Mouse (Mus musculus) heart, embryonic 10.5 days (tissue): ENCODE measurements around the gene Ciao1. TPM values are rescaled to one million over a fixed set of nuclear protein-coding genes. Genes with fewer than 3 reads are reported as not detected.
"Not testable (repeated sequence)": the region's sequence is repeated elsewhere in the genome, so short reads cannot be mapped to it uniquely, and the experiment has no call there.

Source experiments
- DNase-seq: peaks from one replicate; pipeline ENCODE4 v3.0.0-alpha.2; 2017; ENCODE audit warnings: low spot score
- H3K27ac ChIP-seq: fragments of 300-500 bp; sonication (generic); 2 replicates; pipeline ENCODE4 v1.5.1; 2016; ENCODE audit warnings: mild to moderate bottlenecking
- H3K27me3 ChIP-seq: fragments of 300-500 bp; sonication (generic); 2 replicates; pipeline ENCODE4 v1.6.1; 2016; ENCODE audit warnings: mild to moderate bottlenecking; ENCODE audit not compliant: poor library complexity, insufficient read depth, severe bottlenecking
- H3K36me3 ChIP-seq: fragments of 300-500 bp; sonication (generic); 2 replicates; pipeline ENCODE4 v1.6.1; 2016; ENCODE audit warnings: mild to moderate bottlenecking, moderate library complexity
- H3K4me1 ChIP-seq: fragments of 300-500 bp; sonication (generic); 2 replicates; pipeline ENCODE4 v1.6.1; 2016; ENCODE audit warnings: mild to moderate bottlenecking
- H3K4me3 ChIP-seq: fragments of 300-500 bp; sonication (generic); 2 replicates; pipeline ENCODE4 v1.5.1; 2016; ENCODE audit warnings: mild to moderate bottlenecking, moderate library complexity
- H3K9me3 ChIP-seq: fragments of 300-500 bp; sonication (generic); 2 replicates; pipeline ENCODE4 v1.6.1; 2016; ENCODE audit warnings: mild to moderate bottlenecking, moderate library complexity
- WGBS: fragments of 180-500 bp; shearing (Covaris S2); methylation state at CpG from one replicate; pipeline ENCODE4 v1.1.7; 2016; 5-methylcytosine and 5-hydroxymethylcytosine counted together
- polyA plus RNA-seq: library from polyadenylated mRNA; unstranded; fragments of >200 nt; fragmentation: Nextera tagmentation; extraction: Ambion mirVana; gene quantifications from 2 replicates; pipeline ENCODE4 v1.2.1, GENCODE M21; 2016

The Ciao1 gene
- polyA plus RNA-seq, 1 experiment from 2014 or later, result 61.1 TPM

DNA sequence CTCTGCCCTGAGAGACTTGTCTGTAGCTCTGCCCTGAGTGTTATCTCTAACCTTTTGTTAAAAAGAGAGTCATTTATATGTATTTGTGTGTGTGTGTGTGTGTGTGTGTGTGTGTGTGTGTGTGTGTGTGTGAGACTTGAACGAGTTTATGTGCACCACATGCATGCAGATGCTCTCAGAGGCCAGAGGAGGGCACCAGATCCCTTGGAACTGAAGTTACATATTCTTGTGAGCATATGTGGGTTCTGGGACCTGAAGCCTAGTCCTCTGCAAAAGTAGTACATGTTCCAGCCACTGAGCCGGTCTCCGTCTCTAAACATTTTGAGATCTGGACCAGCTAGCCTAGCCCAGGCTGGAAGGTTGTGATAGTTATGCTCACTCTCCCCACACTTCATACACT, 22.4 kb downstream of the Ciao1 start:
- 98% methylated on average over 3 of the region's 3 CpGs for WGBS
- Histone ChIP-seq H3K4me1 (no peaks in the 10 kb centered on the region), H3K27me3 (no peaks in the 10 kb centered on the region), H3K36me3 (peaks cover 100% of the 10 kb centered on the region), H3K27ac (no peak overlapping the region), H3K9me3 (no peaks in the 10 kb centered on the region), H3K4me3 (no peak overlapping the region)
- no peak for DNase-seq

- Histone ChIP-seq H3K4me3 (no peak overlapping the region), H3K9me3 (no peaks in the 10 kb centered on the region), H3K36me3 (peaks cover 98% of the 10 kb centered on the region), H3K4me1 (no peaks in the 10 kb centered on the region), H3K27ac (no peak overlapping the region), H3K27me3 (no peaks in the 10 kb centered on the region)
- no peak for DNase-seq
- WGBS, result 93% methylated on average over 5 of the region's 5 CpGs
These were observed 29.9 kb downstream of the Ciao1 start for GRCm38 (mm10) chr2:127217746-127218145.

DNA sequence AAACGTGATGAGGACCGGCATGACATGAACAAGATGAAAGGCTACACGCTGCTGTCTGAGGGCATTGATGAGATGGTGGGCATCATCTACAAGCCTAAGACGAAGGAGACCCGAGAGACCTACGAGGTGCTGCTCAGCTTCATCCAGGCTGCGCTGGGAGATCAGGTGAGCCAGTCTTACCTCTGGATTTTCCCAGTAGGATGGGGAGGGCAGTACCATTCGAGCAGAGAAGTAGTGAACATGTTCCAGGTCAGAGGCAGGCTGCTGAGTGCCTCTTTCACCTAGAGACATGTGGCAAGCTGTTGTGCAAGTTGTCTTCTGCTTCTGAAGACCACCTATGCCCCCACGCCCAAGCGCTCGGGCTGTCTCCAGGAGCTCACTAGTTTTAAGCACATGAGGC, 36.9 kb downstream of the Ciao1 start:
- H3K36me3 ChIP-seq, result peaks cover 53% of the 10 kb centered on the region
- WGBS, result 91% methylated on average over 11 of the region's 11 CpGs
- no peaks in the 10 kb centered on the region for H3K9me3 ChIP-seq
- no peak for DNase-seq
- H3K4me1 ChIP-seq, result peaks cover 8% of the 10 kb centered on the region
- no peak overlapping the region for H3K27ac ChIP-seq
- H3K27me3 ChIP-seq, result no peaks in the 10 kb centered on the region
- H3K4me3 ChIP-seq, result no peak overlapping the region

DNA sequence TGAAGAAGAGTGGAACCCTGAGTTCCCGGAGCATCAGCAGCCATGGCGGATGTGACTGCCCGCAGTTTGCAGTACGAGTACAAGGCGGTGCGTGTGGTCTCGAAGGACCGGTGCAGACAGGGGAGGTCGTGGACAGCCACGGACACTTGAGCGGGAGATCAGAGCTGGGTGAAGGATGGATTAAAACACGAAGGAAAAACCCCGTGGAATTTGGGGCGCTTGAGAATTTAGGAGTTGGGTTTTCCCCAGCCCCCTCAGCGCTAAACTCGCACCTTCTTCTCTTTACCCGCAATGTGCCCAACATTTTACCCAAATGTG, 39.2 kb downstream of the Ciao1 start:
- Histone ChIP-seq H3K9me3 (no peaks in the 10 kb centered on the region), H3K27me3 (no peaks in the 10 kb centered on the region), H3K27ac (peak overlapping the region; percentile 88), H3K4me3 (peak overlapping the region; percentile 82), H3K4me1 (peaks cover 8% of the 10 kb centered on the region), H3K36me3 (peaks cover 30% of the 10 kb centered on the region)
- no peak for DNase-seq
- under 1% methylated on average over 17 of the region's 17 CpGs for WGBS

- Histone ChIP-seq H3K36me3 (peaks cover 25% of the 10 kb centered on the region), H3K9me3 (no peaks in the 10 kb centered on the region), H3K4me3 (peak within 1 kb of the TSS; percentile 82), H3K4me1 (peaks cover 8% of the 10 kb centered on the region), H3K27ac (peak within 1 kb of the TSS; percentile 88), H3K27me3 (no peaks in the 10 kb centered on the region)
- DNase-seq, result peak; percentile 98
- 12% methylated on average over 36 of the region's 36 CpGs for WGBS
These were observed 39.8 kb downstream of the Ciao1 start, which contains the start of the genes 1810024B03Rik and Snrnp200 for GRCm38 (mm10) chr2:127207547-127208451. 1810024B03Rik (minus strand) TSS chr2:127208280. Snrnp200 (plus strand) TSS chr2:127208386.

GRCm38 (mm10) chr2:127206916-127207315, 40.7 kb downstream of the Ciao1 start:
- DNase-seq, result no peak
- peaks cover 8% of the 10 kb centered on the region for H3K4me1 ChIP-seq
- H3K4me3 ChIP-seq, result no peak overlapping the region
- H3K27me3 ChIP-seq, result no peaks in the 10 kb centered on the region
- H3K36me3 ChIP-seq, result peaks cover 22% of the 10 kb centered on the region
- WGBS, result 87% methylated on average over 2 of the region's 2 CpGs
- H3K27ac ChIP-seq, result no peak overlapping the region
- no peaks in the 10 kb centered on the region for H3K9me3 ChIP-seq

DNA sequence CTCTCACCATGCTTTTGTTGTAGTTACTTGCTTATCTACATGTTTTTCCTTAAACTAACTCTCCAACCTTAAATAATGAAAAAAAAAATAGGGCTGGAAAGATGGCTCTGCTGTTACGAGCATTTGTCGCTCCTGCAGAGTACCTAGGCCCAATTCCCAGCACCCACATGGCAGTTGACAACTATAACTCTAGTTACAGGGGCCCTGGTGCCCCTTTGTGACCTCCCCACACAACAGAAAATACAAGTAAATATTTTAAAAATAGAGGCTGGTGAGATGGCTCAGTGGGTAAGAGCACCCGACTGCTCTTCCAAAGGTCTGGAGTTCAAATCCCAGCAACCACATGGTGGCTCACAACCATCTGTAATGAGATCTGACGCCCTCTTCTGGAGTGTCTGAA, 41.7 kb downstream of the Ciao1 start:
- H3K4me3 ChIP-seq, H3K27ac ChIP-seq, H3K9me3 ChIP-seq, H3K4me1 ChIP-seq, H3K27me3 ChIP-seq, DNase-seq: not testable (repeated sequence)
- 87% methylated on average over 4 of the region's 4 CpGs for WGBS
- H3K36me3 ChIP-seq, result peaks cover 20% of the 10 kb centered on the region

DNA sequence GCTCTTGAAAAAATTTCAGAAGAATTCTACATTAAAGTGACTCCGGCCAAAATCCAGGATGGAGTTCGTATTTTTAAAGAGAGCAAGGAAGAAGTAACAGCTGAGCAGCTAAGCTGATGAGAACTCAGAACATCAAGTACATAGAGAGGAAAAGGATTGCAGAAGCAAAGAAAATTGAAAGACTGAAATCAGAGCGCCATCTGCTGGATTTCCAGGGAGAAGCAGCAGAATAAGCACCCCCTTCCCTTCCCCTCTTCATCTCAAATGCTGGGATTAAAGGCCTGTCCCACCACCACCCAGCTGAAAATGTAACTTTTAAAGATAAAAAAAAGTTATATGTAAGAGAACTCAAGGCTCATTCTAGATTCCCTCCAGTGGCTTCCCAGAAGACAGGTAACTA, 42.7 kb downstream of the Ciao1 start:
- Histone ChIP-seq H3K4me3 (no peak overlapping the region), H3K27me3 (no peaks in the 10 kb centered on the region), H3K36me3 (peaks cover 21% of the 10 kb centered on the region), H3K4me1 (peaks cover 8% of the 10 kb centered on the region), H3K27ac (no peak overlapping the region), H3K9me3 (no peaks in the 10 kb centered on the region)
- 30% methylated on average over 3 of the region's 3 CpGs for WGBS
- DNase-seq, result no peak

Other genes starting within 250 kb of the Ciao1 start
- gene Ap4e1, start 239.1 kb downstream of the Ciao1 start, polyA plus RNA-seq, result 11.3 and 12.5 TPM in 2 replicates
- gene Blvra, start 177.2 kb downstream of the Ciao1 start, polyA plus RNA-seq, result 36.0 and 40.9 TPM in 2 replicates
- gene Ncaph, start 113.9 kb downstream of the Ciao1 start, polyA plus RNA-seq, result 70.9 and 76.9 TPM in 2 replicates
- gene Itpripl1, start 104.4 kb downstream of the Ciao1 start, polyA plus RNA-seq, result 12.4 and 13.1 TPM in 2 replicates
- 2.0 TPM in 2 replicates for gene 1810024B03Rik, start 39.5 kb downstream of the Ciao1 start, polyA plus RNA-seq
- 61.8 and 64.4 TPM in 2 replicates for gene Snrnp200, start 39.4 kb downstream of the Ciao1 start, polyA plus RNA-seq
- 22.1 and 23.1 TPM in 2 replicates for gene Tmem127, start 92 bp upstream of the Ciao1 start, polyA plus RNA-seq
- 97.1 and 110 TPM in 2 replicates for gene Stard7, start 22.4 kb upstream of the Ciao1 start, polyA plus RNA-seq
- gene Dusp2, start 88.3 kb upstream of the Ciao1 start, polyA plus RNA-seq, result 14.1 and 15.7 TPM in 2 replicates
- gene Astl, start 90.8 kb upstream of the Ciao1 start, polyA plus RNA-seq, result 0.08 TPM in 1 of 2 replicates, not detected in the other
- 9.2 and 10.1 TPM in 2 replicates for gene Adra2b, start 115.4 kb upstream of the Ciao1 start, polyA plus RNA-seq
- gene Gpat2, start 177.4 kb upstream of the Ciao1 start, polyA plus RNA-seq, result 0.28 and 0.71 TPM in 2 replicates
- gene Fahd2a, start 196.7 kb upstream of the Ciao1 start, polyA plus RNA-seq, result 24.5 and 27.8 TPM in 2 replicates